Mouse (Mus musculus) spleen, postnatal 36 days (tissue): ENCODE results near the gene Leng1.
A peak's percentile ranks its signal among the peaks of the same experiment; 100 is the strongest.

Source experiments
- DNase-seq, 2 experiments: peaks; one replicate each; pipeline ENCODE4 v3.0.0; 2022; ENCODE audit warnings: low spot score in 2 of 2, mixed read lengths in 1 of 2

The Leng1 gene

GRCm38 (mm10) chr7:3692382-3692986 lies 26.8 kb upstream of the Leng1 start, which contains the start of gene Tsen34:
Gene Tsen34, plus strand, starts transcription at chr7:3692863.
- no peak for DNase-seq

DNA sequence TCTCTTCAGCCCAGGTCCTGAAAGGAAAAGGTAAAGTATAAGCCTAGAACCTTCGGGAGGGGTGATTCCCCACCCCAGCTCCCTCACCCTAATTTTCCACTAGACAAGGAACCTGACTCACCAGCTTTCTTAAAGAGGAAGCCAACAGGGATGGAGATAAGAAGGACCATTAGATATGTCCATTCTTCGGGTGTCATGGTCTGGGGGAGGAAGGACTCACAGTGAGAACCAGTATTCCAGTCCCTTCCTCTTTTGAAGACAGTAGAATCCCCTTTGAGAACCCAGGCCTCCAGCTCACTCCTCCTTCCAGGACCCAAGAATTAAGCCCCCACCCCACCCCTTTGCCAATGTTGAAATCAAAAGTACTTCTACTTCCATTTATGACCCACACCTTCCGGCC lies 26.3 kb upstream of the Leng1 start:
- DNase-seq = no peak

DNA sequence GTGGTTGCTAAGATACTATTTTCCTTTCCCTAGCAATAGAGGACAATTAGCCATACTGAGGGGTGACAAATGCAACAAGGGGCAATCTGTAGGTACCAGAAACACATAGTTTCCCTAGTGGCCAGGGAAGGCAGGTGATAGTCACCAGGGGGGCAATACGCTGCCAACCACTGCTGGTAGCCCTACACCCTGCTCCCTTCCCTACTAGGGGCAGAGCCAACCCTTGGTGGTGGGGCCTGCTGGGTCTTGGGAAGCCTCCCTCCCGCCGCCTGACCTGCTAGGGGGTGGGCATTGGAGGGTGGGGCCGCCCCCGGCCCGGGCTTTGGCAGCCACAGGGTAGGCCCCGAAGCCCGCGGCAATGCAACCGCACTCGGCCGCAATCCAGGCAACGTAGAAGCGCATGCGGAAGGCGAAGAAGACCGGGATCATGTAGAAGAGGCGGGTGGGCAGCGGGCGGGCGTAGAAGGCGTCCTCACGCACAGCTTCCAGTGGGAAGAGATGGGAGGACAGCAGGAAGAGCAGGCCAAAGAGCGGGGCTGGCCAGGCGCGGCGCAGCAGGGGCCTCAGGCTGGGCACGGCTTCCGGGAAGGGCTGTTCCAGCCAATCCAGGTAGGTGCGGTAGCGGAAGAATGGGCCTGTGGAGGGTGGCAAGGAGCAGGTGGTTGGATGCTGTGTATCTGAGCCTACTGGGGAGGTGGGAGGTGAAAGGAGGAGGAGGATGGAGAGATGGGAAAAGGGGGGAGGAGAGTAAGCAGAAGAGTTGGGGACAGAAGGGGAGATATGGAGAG lies 20.0 kb upstream of the Leng1 start:
- DNase-seq = no peak

DNA sequence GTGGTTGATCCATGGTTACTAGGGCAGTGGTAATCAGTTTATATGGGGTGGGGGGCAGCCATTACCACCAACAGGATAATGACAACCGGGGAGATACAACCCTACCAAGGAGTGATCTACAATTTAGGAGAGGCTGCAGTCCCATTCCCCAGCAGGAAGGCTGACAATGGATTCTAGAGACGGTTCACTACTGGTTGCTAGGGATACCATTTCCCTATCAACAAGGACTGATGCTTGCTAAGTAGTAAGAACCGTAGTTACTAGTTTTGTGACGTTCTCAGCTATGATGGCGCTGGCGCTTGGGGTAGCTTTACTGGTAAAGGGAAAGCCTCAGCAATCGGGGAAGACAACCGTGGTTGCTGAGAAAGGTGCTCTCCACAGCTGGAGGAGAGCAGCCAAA lies 19.1 kb upstream of the Leng1 start:
- DNase-seq = no peak

DNA sequence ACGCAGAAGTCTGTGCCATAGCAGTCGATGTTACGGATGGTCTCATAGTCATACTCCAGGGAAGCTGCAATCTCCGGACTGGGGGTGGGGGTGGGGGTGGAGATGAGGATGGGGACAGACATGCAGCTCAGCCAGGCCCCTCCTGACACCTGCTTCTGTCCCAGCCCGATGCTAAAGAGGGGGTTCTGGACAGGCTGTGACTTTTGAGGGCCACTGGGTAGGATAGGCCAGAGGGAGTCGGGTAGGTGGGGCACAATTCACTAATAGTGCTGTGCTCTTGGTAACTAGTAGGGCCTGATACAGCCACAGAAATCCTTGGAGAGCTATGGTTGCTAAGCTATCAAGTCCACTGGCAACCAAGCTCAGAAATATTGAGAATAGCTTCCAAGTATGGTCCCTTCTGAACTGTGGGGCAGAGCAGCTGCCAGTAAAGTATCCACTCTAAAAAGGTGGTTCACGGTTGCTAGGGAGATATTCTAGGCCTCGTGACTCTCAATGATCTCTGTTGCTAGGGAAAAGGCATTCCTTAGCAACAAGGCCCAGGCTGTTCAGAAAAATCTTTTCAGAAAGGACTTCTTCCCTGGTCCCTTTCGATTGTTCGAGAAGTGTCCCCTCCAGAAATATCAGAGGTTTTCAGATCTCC lies 18.4 kb upstream of the Leng1 start:
- DNase-seq = no peak

DNA sequence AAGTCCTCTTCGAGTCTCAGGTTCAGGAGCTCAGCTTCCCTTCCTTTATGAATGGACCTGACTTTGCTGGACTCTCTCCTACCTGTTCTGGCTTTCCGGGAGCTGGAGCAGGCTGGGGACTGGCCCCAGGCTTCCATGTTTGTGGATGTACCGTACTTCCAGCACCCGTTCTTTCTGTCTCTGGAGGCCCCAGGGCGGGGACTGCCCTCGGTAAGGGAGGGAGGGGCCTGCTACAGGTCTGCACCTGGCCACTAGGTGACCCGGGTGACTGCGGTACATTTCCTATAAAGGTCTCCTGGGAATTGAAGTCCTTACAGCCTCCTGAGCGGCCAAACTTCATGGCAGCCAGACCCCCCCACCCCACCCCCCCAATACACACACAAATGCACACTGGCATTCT lies 11.7 kb upstream of the Leng1 start, which contains the start of gene Tmc4:
Gene Tmc4 (minus strand): TSS at position 212 of the 400 bp plus-strand sequence.
- no peak for DNase-seq

DNA sequence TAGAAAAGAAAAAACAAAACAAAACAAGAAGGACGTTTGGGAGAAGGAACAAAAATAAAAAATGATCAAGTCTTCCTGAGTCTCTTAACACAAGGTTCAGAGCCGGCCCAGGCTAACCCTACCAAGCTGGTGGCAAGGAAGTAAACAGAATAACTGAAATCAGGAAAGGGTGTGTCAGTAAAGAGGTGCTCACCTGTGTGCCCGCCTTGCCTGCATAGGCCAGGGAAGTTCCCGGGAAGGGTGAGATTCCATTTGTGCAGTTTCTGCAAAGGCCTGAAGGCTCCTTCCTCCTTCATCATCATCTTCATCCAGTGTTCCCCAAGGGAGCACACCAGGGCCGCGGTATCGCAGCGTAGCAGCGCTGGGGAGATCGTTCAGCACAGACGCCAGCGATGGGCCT lies 10.7 kb upstream of the Leng1 start:
- DNase-seq = no peak

- no peak for DNase-seq
Measured at GRCm38 (mm10) chr7:3675228-3675548, 9.5 kb upstream of the Leng1 start.

- peak; percentile 68 to 73 for DNase-seq
Measured at GRCm38 (mm10) chr7:3674507-3675227, 9.0 kb upstream of the Leng1 start.

DNA sequence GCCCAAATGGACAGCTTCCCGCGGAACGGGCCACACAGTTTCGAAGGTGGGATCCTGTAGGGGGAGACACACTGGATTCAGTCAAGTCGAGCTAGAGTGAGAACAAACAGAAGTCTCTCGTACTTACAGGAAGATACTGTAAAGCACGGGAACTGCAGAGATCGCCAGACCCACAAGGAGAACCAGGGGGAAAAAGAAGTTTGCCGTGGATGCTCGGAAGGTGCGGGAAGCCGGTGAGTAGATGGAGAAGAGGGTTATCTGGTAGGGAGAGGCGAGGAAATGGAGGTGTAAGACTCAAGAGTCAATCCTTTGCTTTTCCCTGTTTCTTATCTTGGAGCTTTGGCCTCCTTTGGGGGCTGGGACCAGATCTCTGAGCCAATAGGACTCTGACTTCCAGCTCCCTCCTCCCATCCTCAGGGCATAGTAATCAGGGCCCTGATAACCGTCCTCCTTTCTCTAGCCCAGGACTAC lies 1.3 kb upstream of the Leng1 start:
- no peak for DNase-seq

- no peak for DNase-seq
Measured at GRCm38 (mm10) chr7:3664524-3665214, 971 bp downstream of the Leng1 start.

DNA sequence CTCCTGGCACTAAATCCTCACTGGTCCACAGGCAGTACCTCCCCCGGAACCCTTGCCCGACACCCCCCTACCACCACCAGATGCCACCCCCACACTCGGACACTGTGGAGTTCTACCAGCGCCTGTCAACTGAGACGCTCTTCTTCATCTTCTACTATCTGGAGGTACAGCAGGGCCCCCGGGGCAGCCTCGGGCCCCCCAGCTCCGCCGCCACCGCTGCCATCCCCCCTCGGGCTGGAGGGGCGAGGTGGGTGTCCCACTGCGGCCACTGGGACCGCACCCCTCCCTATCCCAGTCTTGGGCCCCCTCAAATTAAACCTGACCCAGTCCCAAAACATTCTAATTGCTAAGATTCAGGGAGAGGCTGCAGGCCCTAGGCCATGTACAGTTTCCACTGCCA lies 7.1 kb downstream of the Leng1 start:
- no peak for DNase-seq

GRCm38 (mm10) chr7:3656966-3657365 lies 8.7 kb downstream of the Leng1 start:
- DNase-seq = no peak

GRCm38 (mm10) chr7:3646641-3647040 lies 19.0 kb downstream of the Leng1 start:
- DNase-seq = no peak

GRCm38 (mm10) chr7:3646188-3646587 lies 19.5 kb downstream of the Leng1 start:
- DNase-seq = no peak

DNA sequence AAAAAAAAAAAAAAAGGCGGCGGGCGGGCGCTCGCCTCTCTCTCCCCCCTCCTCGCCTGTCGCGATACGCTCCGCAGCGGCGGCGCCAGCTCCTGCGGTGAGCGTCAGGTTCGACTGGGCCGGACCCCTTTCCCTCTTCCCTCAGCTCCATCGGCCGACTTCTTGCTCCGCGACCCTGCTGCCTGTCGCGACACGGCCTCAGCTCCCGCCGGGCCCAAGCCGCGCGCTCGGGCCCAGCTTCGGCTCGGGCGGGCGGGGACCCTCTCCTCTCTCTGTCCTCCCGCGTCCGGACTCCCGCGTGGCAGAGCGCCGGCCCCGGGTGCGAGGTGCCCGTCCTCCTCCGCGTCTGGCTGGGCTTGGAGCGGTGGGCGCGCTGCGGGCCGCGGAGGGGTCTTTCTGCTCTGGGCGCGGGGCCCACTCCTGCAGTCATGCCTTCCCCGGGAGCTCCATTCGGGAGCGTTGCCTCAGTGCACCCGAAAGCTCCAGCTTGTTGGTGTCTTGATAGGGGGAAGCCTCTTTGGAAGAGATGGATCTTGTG lies 20.1 kb downstream of the Leng1 start:
- DNase-seq = peak in 1 of 2 experiments; percentile 26

DNA sequence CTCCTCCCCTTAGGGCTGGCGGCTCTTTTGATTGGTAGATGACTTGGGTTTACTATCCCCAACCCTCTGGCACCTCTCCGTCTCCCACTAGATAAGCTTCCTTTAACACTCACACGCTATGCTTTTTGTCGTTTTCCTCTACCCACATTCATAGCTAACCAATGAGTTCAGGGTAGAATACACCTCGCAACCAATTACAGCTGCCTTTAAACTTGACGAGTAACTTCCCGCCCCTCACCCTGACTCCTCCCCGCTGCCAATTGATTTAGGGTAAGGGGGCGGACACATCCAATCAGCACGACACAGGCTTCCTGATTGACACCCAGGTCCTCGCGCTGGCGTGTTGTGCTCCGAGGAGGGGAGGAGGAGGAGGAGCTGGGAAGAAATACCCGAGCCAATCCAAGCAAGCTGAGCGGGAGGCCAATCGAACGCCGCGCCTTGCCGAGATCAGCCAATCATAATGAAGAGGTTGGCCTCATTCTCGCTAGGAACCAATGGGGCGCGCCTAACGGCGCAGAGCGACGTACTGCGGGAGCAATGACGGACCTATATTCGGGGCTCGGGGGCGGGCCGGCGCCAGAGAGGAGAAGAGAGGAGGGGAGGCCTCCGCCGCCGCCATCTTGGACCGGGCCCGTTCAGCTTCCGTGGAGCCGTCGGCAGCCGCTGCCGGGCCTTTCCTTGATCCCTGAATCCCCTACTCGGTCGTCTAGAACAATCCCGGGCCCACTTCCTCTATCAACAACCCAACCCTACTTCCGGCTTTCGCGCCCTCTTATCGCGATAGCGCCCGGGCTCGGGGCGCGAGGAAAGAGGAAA lies 20.8 kb downstream of the Leng1 start, which contains the start of gene Cnot3:
Gene Cnot3 (plus strand): TSS at position 597 of the 816 bp plus-strand sequence.
- peak; percentile 99 for DNase-seq

DNA sequence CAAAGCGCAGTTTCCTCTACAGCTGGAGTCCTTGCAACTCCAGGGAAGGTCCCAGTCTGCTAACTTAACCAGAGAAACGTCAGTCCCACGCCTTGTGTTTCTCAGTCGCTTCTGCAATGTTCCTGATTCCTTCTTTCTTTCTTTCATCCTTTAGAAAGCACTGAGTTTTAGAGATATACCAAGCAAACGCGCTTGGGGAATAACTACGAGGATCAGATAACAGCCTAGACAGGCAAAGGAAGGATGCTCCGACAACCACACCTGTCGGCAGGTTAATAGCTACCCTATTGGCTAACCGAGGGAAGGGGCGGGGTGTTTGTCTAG lies 21.3 kb downstream of the Leng1 start:
- DNase-seq = peak in 1 of 2 experiments; percentile 21

- no peak for DNase-seq
Measured at GRCm38 (mm10) chr7:3643843-3644242, 21.8 kb downstream of the Leng1 start.

GRCm38 (mm10) chr7:3643412-3643811 lies 22.2 kb downstream of the Leng1 start:
- no peak for DNase-seq

GRCm38 (mm10) chr7:3630478-3630815 lies 35.2 kb downstream of the Leng1 start:
- DNase-seq = no peak
